Comparison of ENCODE assay signal across 15 mouse cellular contexts in the genomic region with DNA sequence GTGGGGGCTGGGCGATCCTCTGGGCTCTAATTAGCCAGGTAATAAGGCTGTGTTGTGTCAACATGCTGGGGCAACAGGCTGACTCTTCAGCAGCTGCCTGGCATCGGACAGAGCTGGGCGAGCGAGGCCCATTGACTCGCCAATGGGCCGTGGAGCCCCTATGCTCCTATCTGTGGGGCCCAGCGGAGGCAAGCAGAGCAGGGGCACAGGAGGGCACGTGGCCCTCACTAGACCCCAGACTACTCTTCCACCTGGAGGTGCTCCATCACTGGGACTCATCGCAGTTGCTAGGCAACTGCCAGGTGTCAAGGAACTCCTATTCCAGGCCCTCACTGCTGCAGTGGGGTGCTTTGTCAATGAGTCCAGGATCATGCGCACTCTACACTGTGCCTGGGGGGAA.
A peak's percentile ranks its signal among the peaks of the same experiment; 100 is the strongest.
DNase-seq lines count a peak whose midpoint lies in the region; ATAC-seq and TF ChIP-seq lines count a peak whose summit lies in the region.
"Had no signal": no experiment of that assay in that cellular context is flagged by ENCODE, and none has a peak within 500 bp of the region (broad histone marks: within the 10 kb centered on the region; RNA-seq: fewer than 3 reads in every experiment).

No protein-coding gene starts in this region.

- no peak for TF ChIP-seq CTCF in forebrain, postnatal 0 days (IDR thresholded peaks at IDR 0.05; ENCODE audit: low read depth)
- TF ChIP-seq CTCF in left cerebral cortex, adult 2 months (IDR thresholded peaks at IDR 0.05), result no peak

- H3K27ac ChIP-seq in midbrain, embryonic 10.5 days (replicated peaks), result 0 out of 2 replicates have a peak overlapping the region, but pooled peaks have one; percentile 3
- H3K27ac ChIP-seq in midbrain, embryonic 11.5 days (ENCODE audit: low read depth, low read length), result no peak overlapping the region
- no peak overlapping the region for H3K27ac ChIP-seq in forebrain, postnatal 0 days (ENCODE audit: low read depth, low read length)
- H3K27ac ChIP-seq in limb, embryonic 11.5 days (replicated peaks; ENCODE audit: low read depth, low read length), result no peak overlapping the region
- H3K27ac ChIP-seq in left cerebral cortex, adult 2 months, result no peak overlapping the region
- H3K27ac ChIP-seq: embryonic facial prominence, embryonic 15.5 days; heart, embryonic 13.5 days; lung, embryonic 15.5 days had no signal

- H3K27me3 ChIP-seq in midbrain, embryonic 10.5 days (ENCODE audit: low read depth, poor library complexity, severe bottlenecking), result peaks cover 21% of the 10 kb centered on the region; the same call in 1 of the 2 replicates
- H3K27me3 ChIP-seq in midbrain, embryonic 11.5 days (ENCODE audit: control insufficient read depth, insufficient read depth, low read length), result no peaks in the 10 kb centered on the region
- no peaks in the 10 kb centered on the region; the same call in 1 of the 2 replicates for H3K27me3 ChIP-seq in forebrain, postnatal 0 days (ENCODE audit: insufficient read depth, low read length)
- no peaks in the 10 kb centered on the region for H3K27me3 ChIP-seq in limb, embryonic 11.5 days (ENCODE audit: control insufficient read depth, insufficient read depth, low read length)
- H3K27me3 ChIP-seq: embryonic facial prominence, embryonic 15.5 days; lung, embryonic 15.5 days had no signal

- no peak overlapping the region for H3K4me2 ChIP-seq in midbrain, embryonic 11.5 days
- no peak overlapping the region for H3K4me2 ChIP-seq in forebrain, postnatal 0 days (ENCODE audit: low read depth)
- no peak overlapping the region for H3K4me2 ChIP-seq in limb, embryonic 11.5 days (ENCODE audit: low read depth, severe bottlenecking)
- H3K4me2 ChIP-seq: embryonic facial prominence, embryonic 15.5 days; heart, embryonic 13.5 days; lung, embryonic 15.5 days had no signal

- DNase-seq in midbrain, embryonic 10.5 days (ENCODE audit: low spot score), result no peak
- DNase-seq in midbrain, embryonic 11.5 days (ENCODE audit: low spot score, missing footprints), result no peak
- no peak for DNase-seq in forebrain, postnatal 0 days
- DNase-seq in limb, embryonic 11.5 days (ENCODE audit: low spot score), result no peak
- DNase-seq in urinary bladder, postnatal 10 days (ENCODE audit: low spot score), result no peak
- DNase-seq in left cerebral cortex, adult 2 months (ENCODE audit: extremely low spot score in 1 of 2, low spot score in 2 of 2), result no peak
- no peak for DNase-seq in spleen, adult 12 weeks (ENCODE audit: low spot score)
- DNase-seq: adrenal gland, postnatal 36 days; cerebellum, adult 11-12 months; gastrocnemius, postnatal 36 days; liver; spleen, adult 18-20 months had no signal

- H3K36me3 ChIP-seq in midbrain, embryonic 10.5 days, result 0 out of 2 replicates have a peak, but pooled peaks cover 2% of the 10 kb centered on the region
- H3K36me3 ChIP-seq in midbrain, embryonic 11.5 days (ENCODE audit: control insufficient read depth, insufficient read depth, low read length), result no peaks in the 10 kb centered on the region
- H3K36me3 ChIP-seq in forebrain, postnatal 0 days (ENCODE audit: insufficient read depth), result no peaks in the 10 kb centered on the region
- H3K36me3 ChIP-seq in limb, embryonic 11.5 days (ENCODE audit: control insufficient read depth, insufficient read depth, low read length), result no peaks in the 10 kb centered on the region
- H3K36me3 ChIP-seq: embryonic facial prominence, embryonic 15.5 days; heart, embryonic 13.5 days; lung, embryonic 15.5 days had no signal

- no peak for ATAC-seq in midbrain, embryonic 11.5 days (ENCODE audit: low FRiP score)
- ATAC-seq in forebrain, postnatal 0 days, result peak; percentile 59
- 0 out of 2 replicates have a peak, but pooled peaks have one; percentile 32 for ATAC-seq in limb, embryonic 11.5 days (ENCODE audit: insufficient number of reproducible peaks, low FRiP score, low TSS enrichment, low read depth)

- H3K9me3 ChIP-seq in midbrain, embryonic 10.5 days (replicated peaks), result peaks cover 12% of the 10 kb centered on the region; the same call in 1 of the 2 replicates
- H3K9me3 ChIP-seq in midbrain, embryonic 11.5 days (ENCODE audit: control insufficient read depth, low read length), result no peaks in the 10 kb centered on the region
- H3K9me3 ChIP-seq in forebrain, postnatal 0 days (ENCODE audit: low read length), result no peaks in the 10 kb centered on the region
- H3K9me3 ChIP-seq in limb, embryonic 11.5 days (ENCODE audit: control insufficient read depth, low read length), result no peaks in the 10 kb centered on the region
- H3K9me3 ChIP-seq: embryonic facial prominence, embryonic 15.5 days; heart, embryonic 13.5 days; lung, embryonic 15.5 days had no signal

- peaks cover 24% of the 10 kb centered on the region for H3K4me1 ChIP-seq in midbrain, embryonic 10.5 days
- 0 out of 2 replicates have a peak, but pooled peaks cover 2% of the 10 kb centered on the region for H3K4me1 ChIP-seq in midbrain, embryonic 11.5 days (ENCODE audit: control insufficient read depth, insufficient read depth, low read length)
- no peaks in the 10 kb centered on the region for H3K4me1 ChIP-seq in forebrain, postnatal 0 days (ENCODE audit: insufficient read depth)
- peaks cover 10% of the 10 kb centered on the region for H3K4me1 ChIP-seq in limb, embryonic 11.5 days (ENCODE audit: control insufficient read depth, insufficient read depth, low read length)
- H3K4me1 ChIP-seq: embryonic facial prominence, embryonic 15.5 days; heart, embryonic 13.5 days had no signal

- no peak overlapping the region for H3K9ac ChIP-seq in midbrain, embryonic 11.5 days (ENCODE audit: low read length)
- H3K9ac ChIP-seq in forebrain, postnatal 0 days, result no peak overlapping the region
- H3K9ac ChIP-seq in limb, embryonic 11.5 days (ENCODE audit: low read length), result no peak overlapping the region
- H3K9ac ChIP-seq: embryonic facial prominence, embryonic 15.5 days; heart, embryonic 13.5 days; lung, embryonic 15.5 days had no signal

- 86% methylated on average over 10 of the region's 10 CpGs for WGBS in midbrain, embryonic 10.5 days
- WGBS in midbrain, embryonic 11.5 days, result 85% methylated on average over 10 of the region's 10 CpGs
- 70% methylated on average over 10 of the region's 10 CpGs for WGBS in forebrain, postnatal 0 days
- 76% methylated on average over 10 of the region's 10 CpGs for WGBS in limb, embryonic 11.5 days

- intact Hi-C loops in left cerebral cortex, adult 2 months (cut with DNase I), result no loop called here

- H3K4me3 ChIP-seq in midbrain, embryonic 10.5 days, result no peak overlapping the region
- H3K4me3 ChIP-seq in midbrain, embryonic 11.5 days (ENCODE audit: low read depth, low read length), result no peak overlapping the region
- no peak overlapping the region for H3K4me3 ChIP-seq in forebrain, postnatal 0 days (ENCODE audit: low read depth, low read length)
- no peak overlapping the region for H3K4me3 ChIP-seq in limb, embryonic 11.5 days (ENCODE audit: low read depth, low read length)
- no peak overlapping the region for H3K4me3 ChIP-seq in left cerebral cortex, adult 2 months
- H3K4me3 ChIP-seq: embryonic facial prominence, embryonic 15.5 days; heart, embryonic 13.5 days; lung, embryonic 15.5 days had no signal
